Mouse (Mus musculus) monocyte, adult 5-6 weeks (primary cell): ENCODE measurements around the gene Lhx4. TPM values are rescaled to one million over a fixed set of nuclear protein-coding genes. Genes with fewer than 3 reads are reported as not detected.

Source experiments
- ATAC-seq: fragments of 153-309, 156-312 bp; replicated peaks from 2 replicates; pipeline ENCODE4 v1.8.0; 2017; ENCODE audit warnings: mild to moderate bottlenecking; ENCODE audit not compliant: low TSS enrichment, insufficient number of reproducible peaks, severe bottlenecking, poor library complexity, low FRiP score
- total RNA-seq: library from RNA; stranded (forward); fragments of 200-1000, 200-491, 200-594 nt; gene quantifications from 3 replicates; pipeline ENCODE4 v1.2.3, GENCODE M21; 2017

Lhx4 gene
- total RNA-seq, 1 experiment from 2014 or later: not detected

- no peak for ATAC-seq
Measured at GRCm38 (mm10) chr1:155650121-155650846, 101.2 kb downstream of the Lhx4 start.

Other genes starting within 250 kb of the Lhx4 start
- 5.4 to 22.0 TPM (median 18.0 TPM) in 3 replicates for gene Acbd6, start 193.6 kb downstream of the Lhx4 start, total RNA-seq
- 8.1 to 16.3 TPM (median 14.8 TPM) in 3 replicates for gene Qsox1, start 61.2 kb upstream of the Lhx4 start, total RNA-seq
- 70.9 to 115 TPM (median 84.4 TPM) in 3 replicates for gene Cep350, start 221.6 kb upstream of the Lhx4 start, total RNA-seq